Mouse (Mus musculus) Patski (cell line): ENCODE results near the gene Fcer2a. TPM values are rescaled to one million over a fixed set of nuclear protein-coding genes. Genes with fewer than 3 reads are reported as not detected.

Experiments used
- ATAC-seq: fragments of 100-300 bp; one replicate; pipeline ENCODE4 v1.8.0; 2021
- CTCF ChIA-PET: fragments of 350-600 bp; sonication (Branson Sonifier 250); formaldehyde crosslinking; loops from one replicate; lab custom pipeline; 2022; ENCODE audit warnings: inconsistent platforms; lab: Charles Lee
- POLR2A ChIA-PET: fragments of 350-600 bp; sonication (Branson Sonifier 250); formaldehyde crosslinking; loops from one replicate; lab custom pipeline; 2022; ENCODE audit warnings: antibody characterized with exemption, inconsistent platforms; lab: Charles Lee
- DNase-seq: peaks from one replicate; pipeline ENCODE4 v3.0.0-alpha.2; 2011; ENCODE audit warnings: low read depth, low spot score
- H3K27me3 ChIP-seq: fragments of 371-371 bp; one replicate; pipeline ENCODE4 v1.5.1; 2021
- CTCF ChIP-seq: fragments of 100-300 bp; IDR thresholded peaks from one replicate; pipeline ENCODE4 v1.5.1; 2021
- in situ Hi-C: fragments of 300-500 bp; cut with MboI; formaldehyde crosslinking; loops from 3 replicates; pipeline ENCODE4 v1.11.1; 2018; ENCODE audit warnings: low pct_unique_long_range_greater_than_20kb, mixed read lengths
- polyA plus RNA-seq: library from polyadenylated mRNA; unstranded; gene quantifications from one replicate; pipeline ENCODE4 v1.2.3, GENCODE M21; 2021

Fcer2a gene
- polyA plus RNA-seq: 0.09 TPM

GRCm38 (mm10) chr8:3694121-3694520 is at the start of gene Fcer2a:
TSS of gene Fcer2a (minus strand) at chr8:3694175.
- ChIA-PET POLR2A (no interaction called here), CTCF (no interaction called here)
- no peak for DNase-seq
- in situ Hi-C loops: no loop called here
- ATAC-seq: no peak
- no peak for TF ChIP-seq CTCF
- H3K27me3 ChIP-seq: peaks cover 23% of the 10 kb centered on the region

GRCm38 (mm10) chr8:3736947-3737346 is 43.0 kb upstream of the Fcer2a start:
- H3K27me3 ChIP-seq: peaks cover 22% of the 10 kb centered on the region
- in situ Hi-C loops: no loop called here
- ATAC-seq (no peak), DNase-seq (no peak)
- CTCF ChIA-PET: no interaction called here
- POLR2A ChIA-PET: no interaction called here
- TF ChIP-seq CTCF: no peak

- peaks cover 31% of the 10 kb centered on the region for H3K27me3 ChIP-seq
- ATAC-seq: no peak
- in situ Hi-C loops: no loop called here
- DNase-seq: no peak
- no peak for TF ChIP-seq CTCF
- ChIA-PET CTCF (interaction anchor here (1.2 kb wide), 1 partner anchor 10 kb away, joined by 3 read pairs; no protein-coding TSS in a partner anchor), POLR2A (no interaction called here)
Observed at GRCm38 (mm10) chr8:3735599-3735998, 41.6 kb upstream of the Fcer2a start.

- CTCF ChIA-PET: no interaction called here
- POLR2A ChIA-PET: no interaction called here
- peaks cover 25% of the 10 kb centered on the region for H3K27me3 ChIP-seq
- in situ Hi-C loops: no loop called here
- ATAC-seq: no peak
- TF ChIP-seq CTCF: no peak
- DNase-seq: no peak
Observed at GRCm38 (mm10) chr8:3734084-3734483, 40.1 kb upstream of the Fcer2a start.

- ChIA-PET POLR2A (no interaction called here), CTCF (interaction anchor here (1.0 kb wide), 1 partner anchor 235 kb away, joined by 4 read pairs; no protein-coding TSS in a partner anchor)
- ATAC-seq (no peak), DNase-seq (no peak)
- peaks cover 24% of the 10 kb centered on the region for H3K27me3 ChIP-seq
- no peak for TF ChIP-seq CTCF
- in situ Hi-C loops: loop anchor here (25.0 kb wide), 1 partner anchor 641 kb away; no protein-coding TSS in a partner anchor
Observed at GRCm38 (mm10) chr8:3721041-3721440, 27.1 kb upstream of the Fcer2a start.

- H3K27me3 ChIP-seq: peaks cover 27% of the 10 kb centered on the region
- no peak for TF ChIP-seq CTCF
- ChIA-PET CTCF (interaction anchor here (1.0 kb wide), 1 partner anchor 236 kb away, joined by 4 read pairs; no protein-coding TSS in a partner anchor), POLR2A (no interaction called here)
- ATAC-seq: no peak
- in situ Hi-C loops: loop anchor here (25.0 kb wide), 1 partner anchor 642 kb away; no protein-coding TSS in a partner anchor
- no peak for DNase-seq
Observed at GRCm38 (mm10) chr8:3720551-3720950, 26.6 kb upstream of the Fcer2a start, which contains the start of gene Clec4g. TSS of gene Clec4g (minus strand) at chr8:3720651.

- POLR2A ChIA-PET: no interaction called here
- in situ Hi-C loops: loop anchor here (10.0 to 25.0 kb wide), 2 partner anchors 246 to 644 kb away; no protein-coding TSS in a partner anchor
- ATAC-seq (peak; percentile 89), DNase-seq (no peak)
- peak; percentile 98 for TF ChIP-seq CTCF
- peaks cover 31% of the 10 kb centered on the region for H3K27me3 ChIP-seq
- CTCF ChIA-PET: interaction anchor here (1.0 kb wide), 1 partner anchor 13 kb away, joined by 4 read pairs; no protein-coding TSS in a partner anchor
Observed at GRCm38 (mm10) chr8:3718559-3718958, 24.6 kb upstream of the Fcer2a start.

GRCm38 (mm10) chr8:3717321-3717954 is 23.5 kb upstream of the Fcer2a start:
- H3K27me3 ChIP-seq: peaks cover 22% of the 10 kb centered on the region
- DNase-seq (no peak), ATAC-seq (no peak)
- POLR2A ChIA-PET: interaction anchor here (0.5 kb wide), 1 partner anchor 309 kb away, joined by 5 read pairs; no protein-coding TSS in a partner anchor
- TF ChIP-seq CTCF: no peak
- CTCF ChIA-PET: interaction anchor here (1.0 kb wide), 1 partner anchor 14 kb away, joined by 4 read pairs; no protein-coding TSS in a partner anchor
- in situ Hi-C loops: loop anchor here (10.0 to 25.0 kb wide), 2 partner anchors 247 to 645 kb away; no protein-coding TSS in a partner anchor

GRCm38 (mm10) chr8:3711646-3712045 is 17.7 kb upstream of the Fcer2a start:
- no peak for TF ChIP-seq CTCF
- ChIA-PET POLR2A (no interaction called here), CTCF (no interaction called here)
- DNase-seq (no peak), ATAC-seq (no peak)
- in situ Hi-C loops: loop anchor here (10.0 to 25.0 kb wide), 2 partner anchors 253 to 651 kb away; no protein-coding TSS in a partner anchor
- peaks cover 46% of the 10 kb centered on the region for H3K27me3 ChIP-seq

GRCm38 (mm10) chr8:3710312-3710711 is 16.3 kb upstream of the Fcer2a start:
- CTCF ChIA-PET: no interaction called here
- no peak for ATAC-seq
- in situ Hi-C loops: loop anchor here (10.0 to 25.0 kb wide), 2 partner anchors 254 to 652 kb away; no protein-coding TSS in a partner anchor

GRCm38 (mm10) chr8:3707611-3708010 is 13.6 kb upstream of the Fcer2a start:
- ATAC-seq: no peak
- CTCF ChIA-PET: no interaction called here

More at GRCm38 (mm10) chr8:3710312-3710711, 16.3 kb upstream of the Fcer2a start:
- POLR2A ChIA-PET: no interaction called here
- DNase-seq: no peak
- peaks cover 46% of the 10 kb centered on the region for H3K27me3 ChIP-seq
- TF ChIP-seq CTCF: no peak

More at GRCm38 (mm10) chr8:3707611-3708010, 13.6 kb upstream of the Fcer2a start:
- in situ Hi-C loops: loop anchor here (10.0 to 25.0 kb wide), 2 partner anchors 417 to 655 kb away; no protein-coding TSS in a partner anchor
- no peak for DNase-seq
- no peak for TF ChIP-seq CTCF
- POLR2A ChIA-PET: interaction anchor here (0.6 kb wide), 1 partner anchor 86 kb away, joined by 4 read pairs; the partner anchor contains the start of gene Pet100
- peaks cover 57% of the 10 kb centered on the region for H3K27me3 ChIP-seq
